Mouse (Mus musculus): ENCODE data around the gene Kcnq1. TPM values are rescaled to one million over a fixed set of nuclear protein-coding genes. Genes with fewer than 3 reads are reported as not detected.

The Kcnq1 gene
- total and polyA plus RNA-seq, 3 experiments: 0.63 to 0.96 TPM; not detected in 1

- no peaks in the 10 kb centered on the region for H3K27me3 ChIP-seq (ENCODE audit: control insufficient read depth in 1 of 2, insufficient read depth in 2 of 2, low read length in 2 of 2)
- no peak overlapping the region for H3K4me3 ChIP-seq (ENCODE audit: control insufficient read depth in 1 of 2, insufficient read depth in 1 of 2, low read depth in 2 of 2, low read length in 2 of 2)
- TF ChIP-seq RAD21 (IDR thresholded peaks at IDR 0.05; ENCODE audit: low read depth, low read length) (no peak), POLR2AphosphoS2 (IDR thresholded peaks at IDR 0.05; ENCODE audit: low read length) (no peak), NRF1 (IDR thresholded peaks at IDR 0.05; ENCODE audit: insufficient read depth, low read depth, low read length, poor library complexity, severe bottlenecking) (no peak), HCFC1 (IDR thresholded peaks at IDR 0.05; ENCODE audit: low read depth, low read length) (no peak), TAL1 (IDR thresholded peaks at IDR 0.05; ENCODE audit: low read length) (no peak), GABPA (IDR thresholded peaks at IDR 0.05; ENCODE audit: low read depth, low read length) (no peak), MAX (IDR thresholded peaks at IDR 0.05; ENCODE audit: low read length) (no peak), POLR2A (IDR thresholded peaks at IDR 0.05; ENCODE audit: control insufficient read depth in 1 of 2, insufficient read depth in 1 of 2, low read depth in 1 of 2, low read length in 2 of 2, poor library complexity in 1 of 2) (no peak), NELFE (IDR thresholded peaks at IDR 0.05; ENCODE audit: low read depth, low read length) (no peak), TCF12 (IDR thresholded peaks at IDR 0.05; ENCODE audit: low read depth, low read length) (no peak), POLR2AphosphoS5 (IDR thresholded peaks at IDR 0.05; ENCODE audit: borderline replicate concordance, low read depth, low read length) (no peak), MAFK (IDR thresholded peaks at IDR 0.05; ENCODE audit: borderline replicate concordance, low read depth, low read length) (no peak), MEF2A (IDR thresholded peaks at IDR 0.05; ENCODE audit: extremely low read depth, insufficient replicate concordance, low read depth, low read length, poor library complexity, severe bottlenecking) (no peak), EP300 (IDR thresholded peaks at IDR 0.05; ENCODE audit: low read depth in 1 of 2, low read length in 2 of 2) (no peak), GATA1 (IDR thresholded peaks at IDR 0.05; ENCODE audit: low read depth, low read length) (no peak), MXI1 (IDR thresholded peaks at IDR 0.05; ENCODE audit: low read depth, low read length) (no peak), MYB (IDR thresholded peaks at IDR 0.05; ENCODE audit: low read depth, low read length) (no peak)
- no peak overlapping the region for H3K27ac ChIP-seq (ENCODE audit: control insufficient read depth, low read depth, low read length)
- peaks cover 84% of the 10 kb centered on the region for H3K79me2 ChIP-seq (ENCODE audit: control insufficient read depth, insufficient read depth, low read length, poor library complexity)
- H3K9me3 ChIP-seq (replicated peaks; ENCODE audit: insufficient read depth, low read length): no peaks in the 10 kb centered on the region
- DNase-seq (ENCODE audit: low read depth, low spot score): no peak
- no peaks in the 10 kb centered on the region for H3K4me1 ChIP-seq (ENCODE audit: control insufficient read depth in 1 of 2, insufficient read depth in 2 of 2, low read length in 2 of 2)
- no peak overlapping the region for H3K9ac ChIP-seq (ENCODE audit: control insufficient read depth, low read depth, low read length, poor library complexity, severe bottlenecking)
- H3K36me3 ChIP-seq (ENCODE audit: control insufficient read depth in 1 of 2, insufficient read depth in 2 of 2, low read length in 2 of 2): peaks cover 0 to 4% of the 10 kb centered on the region in 2 experiments; a peak in 2 of 4 replicates
Observed at GRCm38 (mm10) chr7:143265386-143265785, 159.2 kb downstream of the Kcnq1 start.

GRCm38 (mm10) chr7:143265829-143266438, 159.8 kb downstream of the Kcnq1 start:
- TF ChIP-seq ZMIZ1 (IDR thresholded peaks at IDR 0.05; ENCODE audit: low read depth, low read length): no peak
- TF ChIP-seq MAZ (IDR thresholded peaks at IDR 0.05; ENCODE audit: low read depth, low read length): no peak
- TF ChIP-seq TAL1 (IDR thresholded peaks at IDR 0.05; ENCODE audit: low read length): no peak
- TF ChIP-seq ZKSCAN1 (IDR thresholded peaks at IDR 0.05; ENCODE audit: low read depth, low read length): no peak
- TF ChIP-seq EP300 (IDR thresholded peaks at IDR 0.05; ENCODE audit: low read depth in 1 of 2, low read length in 2 of 2): no peak
- peaks cover 0 to 4% of the 10 kb centered on the region in 2 experiments; a peak in 2 of 4 replicates for H3K36me3 ChIP-seq (ENCODE audit: control insufficient read depth in 1 of 2, insufficient read depth in 2 of 2, low read length in 2 of 2)
- no peak for DNase-seq (ENCODE audit: low read depth, low spot score)
- no peaks in the 10 kb centered on the region for H3K9me3 ChIP-seq (replicated peaks; ENCODE audit: insufficient read depth, low read length)
- no peak overlapping the region for H3K4me3 ChIP-seq (ENCODE audit: control insufficient read depth in 1 of 2, insufficient read depth in 1 of 2, low read depth in 2 of 2, low read length in 2 of 2)
- H3K79me2 ChIP-seq (ENCODE audit: control insufficient read depth, insufficient read depth, low read length, poor library complexity): peaks cover 83% of the 10 kb centered on the region
- H3K27me3 ChIP-seq (ENCODE audit: control insufficient read depth in 1 of 2, insufficient read depth in 2 of 2, low read length in 2 of 2): no peaks in the 10 kb centered on the region
- no peaks in the 10 kb centered on the region for H3K4me1 ChIP-seq (ENCODE audit: control insufficient read depth in 1 of 2, insufficient read depth in 2 of 2, low read length in 2 of 2)
- H3K9ac ChIP-seq (ENCODE audit: control insufficient read depth, low read depth, low read length, poor library complexity, severe bottlenecking): no peak overlapping the region
- H3K27ac ChIP-seq (ENCODE audit: control insufficient read depth, low read depth, low read length): no peak overlapping the region

Measured in MEL (cell line).